Mouse (Mus musculus): ENCODE measurements around the gene Il27.

Gene Il27

GRCm38 (mm10) chr7:126607064-126607463 is 12.3 kb upstream of the Il27 start:
- DNase-seq (ENCODE audit: low read depth, low spot score) = no peak

- no peak for DNase-seq (ENCODE audit: low read depth, low spot score)
These were observed 11.9 kb upstream of the Il27 start for GRCm38 (mm10) chr7:126606611-126607010.

GRCm38 (mm10) chr7:126602650-126603049 is 7.9 kb upstream of the Il27 start:
- DNase-seq (ENCODE audit: low read depth, low spot score) = no peak

GRCm38 (mm10) chr7:126601896-126602295 is 7.2 kb upstream of the Il27 start:
- DNase-seq (ENCODE audit: low read depth, low spot score) = no peak

GRCm38 (mm10) chr7:126598919-126599318 is 4.2 kb upstream of the Il27 start:
- DNase-seq (ENCODE audit: low read depth, low spot score) = no peak

GRCm38 (mm10) chr7:126596414-126596813 is 1.7 kb upstream of the Il27 start:
- DNase-seq (ENCODE audit: low read depth, low spot score) = no peak

GRCm38 (mm10) chr7:126595890-126596289 is 1.1 kb upstream of the Il27 start:
- DNase-seq (ENCODE audit: low read depth, low spot score) = no peak

GRCm38 (mm10) chr7:126587779-126588178 is 7.0 kb downstream of the Il27 start:
- DNase-seq (ENCODE audit: low read depth, low spot score) = peak; percentile 91

- DNase-seq (ENCODE audit: low read depth, low spot score) = no peak
These were observed 7.9 kb downstream of the Il27 start for GRCm38 (mm10) chr7:126586839-126587238.

GRCm38 (mm10) chr7:126585717-126586116 is 9.0 kb downstream of the Il27 start, which contains the start of gene Cln3:
TSS of gene Cln3 (minus strand) at chr7:126585817.
- DNase-seq (ENCODE audit: low read depth, low spot score) = no peak

- DNase-seq (ENCODE audit: low read depth, low spot score) = peak; percentile 39
These were observed 10.2 kb downstream of the Il27 start, which contains the start of gene Apobr for GRCm38 (mm10) chr7:126584506-126584977. TSS of gene Apobr (plus strand) at chr7:126584942.

GRCm38 (mm10) chr7:126583761-126584160 is 11.0 kb downstream of the Il27 start:
- peak; percentile 16 for DNase-seq (ENCODE audit: low read depth, low spot score)

- DNase-seq (ENCODE audit: low read depth, low spot score) = peak; percentile 95
These were observed 11.5 kb downstream of the Il27 start for GRCm38 (mm10) chr7:126583251-126583709.

- peak; percentile 55 for DNase-seq (ENCODE audit: low read depth, low spot score)
These were observed 12.0 kb downstream of the Il27 start for GRCm38 (mm10) chr7:126582759-126583158.

- no peak for DNase-seq (ENCODE audit: low read depth, low spot score)
These were observed 13.1 kb downstream of the Il27 start for GRCm38 (mm10) chr7:126581661-126582060.

- DNase-seq (ENCODE audit: low read depth, low spot score) = peak; percentile 57
These were observed 15.6 kb downstream of the Il27 start for GRCm38 (mm10) chr7:126579172-126579571.

- DNase-seq (ENCODE audit: low read depth, low spot score) = peak; percentile 88
These were observed 17.8 kb downstream of the Il27 start for GRCm38 (mm10) chr7:126576946-126577345.

GRCm38 (mm10) chr7:126566094-126566765 is 28.5 kb downstream of the Il27 start, which contains the start of gene Eif3c:
TSS of gene Eif3c (minus strand) at chr7:126566411.
- peak; percentile 94 for DNase-seq (ENCODE audit: low read depth, low spot score)

GRCm38 (mm10) chr7:126565693-126566092 is 29.0 kb downstream of the Il27 start:
- DNase-seq (ENCODE audit: low read depth, low spot score) = peak; percentile 59

- no peak for DNase-seq (ENCODE audit: low read depth, low spot score)
These were observed 38.1 kb downstream of the Il27 start for GRCm38 (mm10) chr7:126556635-126557034.

GRCm38 (mm10) chr7:126554796-126555195 is 39.9 kb downstream of the Il27 start:
- DNase-seq (ENCODE audit: low read depth, low spot score) = no peak

- no peak for DNase-seq (ENCODE audit: low read depth, low spot score)
These were observed 49.1 kb downstream of the Il27 start for GRCm38 (mm10) chr7:126545631-126546030.

GRCm38 (mm10) chr7:126541661-126542060 is 53.1 kb downstream of the Il27 start:
- DNase-seq (ENCODE audit: low read depth, low spot score) = no peak

Data from ZHBTc4 (cell line).